Mouse (Mus musculus) cerebellum, adult 2 months (tissue): Measurements from ENCODE around the gene Asic4. TPM values are rescaled to one million over a fixed set of nuclear protein-coding genes. Genes with fewer than 3 reads are reported as not detected.

Experiments
- DNase-seq, 2 experiments: peaks; one replicate each; pipeline ENCODE4 v3.0.0; 2021
- H3K27ac ChIP-seq: fragments of 200-500 bp; 2 replicates; pipeline ENCODE4 v1.5.1; 2012; ENCODE audit warnings: low read length, control low read depth, inconsistent platforms; ENCODE audit not compliant: insufficient read depth
- H3K27me3 ChIP-seq: fragments of 200-500 bp; 2 replicates; pipeline ENCODE4 v1.6.1; 2012; ENCODE audit warnings: inconsistent platforms, mild to moderate bottlenecking, low read length, moderate library complexity; ENCODE audit not compliant: control insufficient read depth, insufficient read depth
- H3K4me1 ChIP-seq: fragments of 200-500 bp; 2 replicates; pipeline ENCODE4 v1.6.1; 2011; ENCODE audit warnings: low read length; ENCODE audit not compliant: control insufficient read depth, insufficient read depth
- H3K4me3 ChIP-seq: fragments of 200-500 bp; replicated peaks from 2 replicates; pipeline ENCODE3; 2011; ENCODE audit warnings: mild to moderate bottlenecking, low read depth, low read length, control low read depth; ENCODE audit not compliant: insufficient read depth
- CTCF ChIP-seq: fragments of 200-500 bp; IDR thresholded peaks from 2 replicates; pipeline ENCODE4 v1.5.1; 2011; ENCODE audit warnings: low read depth, mild to moderate bottlenecking, control low read depth, low read length, moderate library complexity, borderline replicate concordance; ENCODE audit not compliant: insufficient read depth
- POLR2A ChIP-seq: fragments of 200-500 bp; IDR thresholded peaks from 2 replicates; pipeline ENCODE4 v1.6.1; 2011; ENCODE audit warnings: low read length, control low read depth, borderline replicate concordance; ENCODE audit not compliant: insufficient read depth
- WGBS: fragments of 180-500 bp; shearing (Covaris S2); methylation state at CpG from one replicate; pipeline ENCODE4 v1.1.7; 2018; 5-methylcytosine and 5-hydroxymethylcytosine counted together
- polyA plus RNA-seq: library from polyadenylated mRNA; depleted of rRNA; stranded (reverse); fragments of >200 nt; gene quantifications from 2 replicates; pipeline ENCODE4 v1.2.3, GENCODE M21; 2012

Gene Asic4
- polyA plus RNA-seq, 1 experiment: 2.8 TPM

DNA sequence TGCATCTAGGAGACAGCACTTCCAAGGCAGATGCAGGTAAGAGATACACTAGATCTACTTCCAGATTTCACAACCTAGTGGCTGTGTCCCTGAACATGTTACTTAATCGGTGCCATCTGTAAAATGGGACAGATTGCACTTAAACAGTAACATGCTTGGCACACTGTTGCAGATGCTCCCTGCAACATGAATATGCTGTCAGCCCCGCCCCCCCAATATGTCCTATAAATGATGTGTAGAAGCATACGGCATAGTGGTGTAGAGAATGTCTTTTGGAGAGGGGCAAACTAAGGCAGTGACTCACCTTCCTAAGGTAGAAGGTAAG lies 27.7 kb downstream of the Asic4 start:
- no peak for DNase-seq
- 37% methylated on average over 3 of the region's 3 CpGs for WGBS
- H3K4me3 ChIP-seq: peak overlapping the region; percentile 29
- H3K27me3 ChIP-seq: no peaks in the 10 kb centered on the region
- H3K27ac ChIP-seq: no peak overlapping the region
- peaks cover 12% of the 10 kb centered on the region for H3K4me1 ChIP-seq
- TF ChIP-seq POLR2A: no peak
- TF ChIP-seq CTCF: no peak

DNA sequence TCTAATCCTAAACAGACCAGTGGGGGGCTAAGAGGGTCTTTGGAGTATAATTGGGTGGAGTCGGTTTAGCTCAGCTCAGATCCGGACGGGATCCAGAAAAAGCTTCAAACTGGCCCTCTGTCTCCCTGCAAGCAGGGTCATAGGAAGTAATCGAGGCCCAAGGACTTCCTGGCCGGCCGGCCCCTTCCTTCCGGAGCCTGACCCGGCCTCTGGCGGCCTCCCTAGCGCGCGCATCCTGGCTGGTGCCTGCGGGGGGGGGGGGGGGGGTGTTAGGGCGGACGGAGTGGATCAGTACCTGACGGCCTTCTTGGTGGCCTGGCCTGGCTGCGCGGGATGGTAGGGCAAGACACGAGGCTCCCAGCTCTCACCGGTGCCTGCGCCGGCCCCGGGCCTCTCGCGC lies 28.3 kb downstream of the Asic4 start:
- TF ChIP-seq CTCF: no peak
- no peak for TF ChIP-seq POLR2A

GRCm38 (mm10) chr1:75478916-75479634 lies 28.8 kb downstream of the Asic4 start, which contains the start of the genes Chpf and Tmem198:
Chpf (minus strand) TSS chr1:75479307.
Tmem198 (plus strand) TSS chr1:75479532.
- Histone ChIP-seq H3K4me3 (peak within 1 kb of the TSS; percentile 85), H3K4me1 (peaks cover 16% of the 10 kb centered on the region), H3K27ac (peak within 1 kb of the TSS; percentile 92), H3K27me3 (no peaks in the 10 kb centered on the region)
- DNase-seq: peak; percentile 99
- no peak for TF ChIP-seq CTCF
- TF ChIP-seq POLR2A: peak; percentile 92
- 1% methylated on average over 65 of the region's 76 CpGs for WGBS

More for the DNA sequence above, 28.3 kb downstream of the Asic4 start:
- Histone ChIP-seq H3K4me1 (peaks cover 15% of the 10 kb centered on the region), H3K27ac (peak overlapping the region; percentile 92; the same call in 1 of the 2 replicates), H3K27me3 (no peaks in the 10 kb centered on the region), H3K4me3 (peak overlapping the region; percentile 85)
- peak in 1 of 2 experiments; percentile 52 for DNase-seq
- WGBS: 1% methylated on average over 24 of the region's 25 CpGs

DNA sequence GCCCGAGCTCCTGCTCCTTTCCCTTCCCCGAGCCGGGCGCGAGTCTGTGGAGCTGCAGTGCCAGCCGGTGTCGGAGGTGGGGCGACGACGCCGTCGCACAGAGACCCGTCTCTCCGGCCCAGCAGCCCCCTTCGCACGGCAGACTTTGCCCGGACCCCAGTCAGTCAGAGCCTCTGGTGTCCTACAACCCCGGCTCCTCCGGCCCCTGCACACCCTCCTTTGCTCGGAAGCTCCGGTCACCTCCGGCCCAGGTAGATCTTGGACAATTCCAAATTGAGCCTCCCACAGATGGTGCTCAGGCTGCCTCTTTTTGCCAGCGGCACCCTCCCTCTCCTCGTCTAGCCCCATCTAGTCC lies 29.4 kb downstream of the Asic4 start:
- Histone ChIP-seq H3K4me3 (peak overlapping the region; percentile 85), H3K4me1 (peaks cover 16% of the 10 kb centered on the region), H3K27me3 (no peaks in the 10 kb centered on the region), H3K27ac (peak overlapping the region; percentile 92)
- no peak for TF ChIP-seq CTCF
- TF ChIP-seq POLR2A: no peak
- DNase-seq: no peak
- WGBS: 2% methylated on average over 24 of the region's 24 CpGs

- Histone ChIP-seq H3K4me3 (peak overlapping the region; percentile 85), H3K27ac (peak overlapping the region; percentile 92), H3K27me3 (no peaks in the 10 kb centered on the region), H3K4me1 (peaks cover 16% of the 10 kb centered on the region)
- WGBS: 4% methylated on average over 13 of the region's 13 CpGs
- TF ChIP-seq POLR2A: no peak
- no peak for TF ChIP-seq CTCF
- DNase-seq: no peak
These were observed 29.8 kb downstream of the Asic4 start for GRCm38 (mm10) chr1:75480036-75480435.

- Histone ChIP-seq H3K27ac (no peak overlapping the region), H3K4me1 (peaks cover 16% of the 10 kb centered on the region), H3K27me3 (no peaks in the 10 kb centered on the region), H3K4me3 (peak overlapping the region; percentile 31)
- TF ChIP-seq CTCF: no peak
- 75% methylated on average over 7 of the region's 7 CpGs for WGBS
- DNase-seq: no peak
These were observed 30.5 kb downstream of the Asic4 start for GRCm38 (mm10) chr1:75480735-75481134.

DNA sequence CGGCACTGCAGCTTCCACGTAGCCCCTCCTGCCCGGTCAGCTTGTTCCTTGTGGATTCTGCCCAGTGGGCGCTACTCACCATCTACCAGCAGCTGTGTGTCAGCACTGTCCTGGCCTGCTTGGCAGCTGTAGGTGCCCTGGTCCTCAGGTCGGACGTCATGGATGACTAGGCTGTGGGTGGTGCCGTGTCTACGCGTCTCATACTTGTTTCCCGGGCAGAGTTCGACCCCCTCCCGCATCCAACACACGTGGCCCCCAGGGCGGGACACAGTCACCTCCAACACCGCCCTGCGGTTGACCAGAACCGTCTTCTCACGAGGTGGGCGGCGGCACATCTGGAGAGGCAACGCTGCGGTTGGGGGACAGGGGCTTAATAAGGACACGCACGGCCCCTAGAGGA lies 36.3 kb downstream of the Asic4 start:
- H3K4me1 ChIP-seq: peaks cover 20% of the 10 kb centered on the region
- 16% methylated on average over 24 of the region's 24 CpGs for WGBS
- no peak for TF ChIP-seq POLR2A
- TF ChIP-seq CTCF: no peak
- H3K27me3 ChIP-seq: no peaks in the 10 kb centered on the region
- peak in 1 of 2 experiments; percentile 41 for DNase-seq
- H3K27ac ChIP-seq: no peak overlapping the region
- peak overlapping the region; percentile 68 for H3K4me3 ChIP-seq

GRCm38 (mm10) chr1:75487040-75487404 lies 36.8 kb downstream of the Asic4 start:
- no peak for TF ChIP-seq CTCF
- no peak for TF ChIP-seq POLR2A
- peak overlapping the region; percentile 68 for H3K4me3 ChIP-seq
- 2% methylated on average over 13 of the region's 13 CpGs for WGBS
- peaks cover 20% of the 10 kb centered on the region for H3K4me1 ChIP-seq
- no peaks in the 10 kb centered on the region for H3K27me3 ChIP-seq
- no peak overlapping the region for H3K27ac ChIP-seq
- DNase-seq: no peak
